Mouse (Mus musculus) intestine, embryonic 14.5 days (tissue): Measurements from ENCODE around the gene Tnik. TPM values are rescaled to one million over a fixed set of nuclear protein-coding genes. Genes with fewer than 3 reads are reported as not detected.

Source experiments
- ATAC-seq: fragments of 200-750 bp; cut with Nextera tagmentation; replicated peaks from 2 replicates; pipeline ENCODE4 v1.8.0; 2017; ENCODE audit warnings: low read depth, moderate number of reproducible peaks, moderate TSS enrichment, moderate library complexity; ENCODE audit not compliant: low FRiP score, low TSS enrichment
- DNase-seq: peaks from one replicate; pipeline ENCODE4 v3.0.0-alpha.2; 2018; ENCODE audit warnings: low spot score
- H3K27ac ChIP-seq: fragments of 300-500 bp; sonication (generic); 2 replicates; pipeline ENCODE4 v1.5.1; 2014; ENCODE audit warnings: low read depth, mild to moderate bottlenecking, control low read depth
- H3K27me3 ChIP-seq: fragments of 300-500 bp; sonication (generic); replicated peaks from 2 replicates; pipeline ENCODE4 v1.6.1; 2014; ENCODE audit warnings: low read length, control low read depth; ENCODE audit not compliant: control insufficient read depth, insufficient read depth
- H3K36me3 ChIP-seq: fragments of 300-500 bp; sonication (generic); 2 replicates; pipeline ENCODE4 v1.6.1; 2014; ENCODE audit warnings: low read length, control low read depth; ENCODE audit not compliant: control insufficient read depth, insufficient read depth
- H3K4me1 ChIP-seq: fragments of 300-500 bp; sonication (generic); replicated peaks from 2 replicates; pipeline ENCODE4 v1.6.1; 2014; ENCODE audit warnings: low read length, control low read depth, mixed read lengths; ENCODE audit not compliant: control insufficient read depth, insufficient read depth
- H3K4me2 ChIP-seq: fragments of 300-500 bp; sonication (generic); 2 replicates; pipeline ENCODE4 v1.6.1; 2014; ENCODE audit warnings: low read length
- H3K4me3 ChIP-seq: fragments of 300-500 bp; sonication (generic); 2 replicates; pipeline ENCODE4 v1.5.1; 2014; ENCODE audit warnings: low read depth, low read length, control low read depth, mixed read lengths
- H3K9ac ChIP-seq: fragments of 300-500 bp; sonication (generic); 2 replicates; pipeline ENCODE4 v1.6.1; 2014; ENCODE audit warnings: mild to moderate bottlenecking, low read length
- H3K9me3 ChIP-seq: fragments of 300-500 bp; sonication (generic); 2 replicates; pipeline ENCODE4 v1.6.1; 2016; ENCODE audit warnings: low read length, control low read depth; ENCODE audit not compliant: control insufficient read depth
- WGBS: fragments of 180-500 bp; shearing (Covaris S2); extraction: QIAGEN DNeasy Blood & Tissue Kit; methylation state at CpG from one replicate; pipeline ENCODE4 v1.1.7; 2014; 5-methylcytosine and 5-hydroxymethylcytosine counted together
- polyA plus RNA-seq: library from polyadenylated mRNA; unstranded; fragments of >200 nt; fragmentation: Nextera tagmentation; extraction: Ambion mirVana; gene quantifications from 2 replicates; pipeline ENCODE4 v1.2.1, GENCODE M21; 2014

Tnik gene
- polyA plus RNA-seq, 1 experiment from 2014 or later, result 16.1 TPM

DNA sequence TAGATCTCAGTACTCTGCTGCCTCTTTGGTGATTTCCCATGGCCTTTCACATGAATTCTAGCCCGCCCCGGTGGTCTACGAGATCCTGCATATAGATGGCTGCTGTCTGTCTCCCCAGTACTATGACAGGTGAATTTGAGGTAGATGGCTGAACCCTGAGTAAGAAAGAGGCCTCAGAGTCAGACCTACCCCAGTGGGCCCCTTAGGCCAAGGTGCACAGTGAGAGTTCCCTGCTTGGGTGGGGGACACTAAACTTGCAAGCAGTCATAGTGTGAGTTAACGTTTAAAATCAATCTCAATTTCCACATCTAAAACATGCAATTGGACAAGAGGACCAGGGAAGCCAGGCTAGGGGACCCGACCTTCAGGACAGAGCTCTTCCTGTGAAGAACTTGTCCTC is 431.8 kb downstream of the Tnik start:
- no peak for DNase-seq
- Histone ChIP-seq H3K4me2 (no peak overlapping the region), H3K4me3 (no peak overlapping the region), H3K4me1 (no peaks in the 10 kb centered on the region), H3K36me3 (no peaks in the 10 kb centered on the region), H3K27me3 (no peaks in the 10 kb centered on the region), H3K27ac (no peak overlapping the region), H3K9me3 (no peaks in the 10 kb centered on the region), H3K9ac (no peak overlapping the region)
- ATAC-seq, result no peak
- 82% methylated on average over 5 of the region's 5 CpGs for WGBS

DNA sequence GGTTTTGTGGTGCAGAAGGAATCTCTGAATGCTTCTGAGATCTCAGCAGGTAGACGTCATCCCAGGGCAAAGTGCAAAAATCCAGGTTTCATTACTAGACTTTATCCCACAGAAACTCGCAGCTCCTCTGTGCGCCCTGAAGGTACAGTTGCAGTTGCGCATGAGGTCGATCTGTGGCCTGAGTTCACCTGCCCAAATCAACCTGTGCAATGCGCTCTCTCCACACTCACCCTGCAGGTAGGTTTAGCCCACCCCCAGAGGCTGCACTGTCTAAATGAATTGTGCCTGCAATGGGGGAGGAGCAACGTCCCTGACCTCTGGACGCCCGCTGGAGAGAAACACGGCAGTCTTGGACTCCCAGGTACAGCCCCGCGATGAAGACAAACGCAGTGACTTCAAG is 432.6 kb downstream of the Tnik start:
- no peaks in the 10 kb centered on the region for H3K4me1 ChIP-seq
- H3K9me3 ChIP-seq, result no peaks in the 10 kb centered on the region
- 62% methylated on average over 13 of the region's 13 CpGs for WGBS
- H3K27me3 ChIP-seq, result no peaks in the 10 kb centered on the region
- ATAC-seq (no peak; the same call in 1 of the 2 replicates), DNase-seq (peak; percentile 59)
- H3K4me3 ChIP-seq, result no peak overlapping the region
- no peak overlapping the region for H3K27ac ChIP-seq
- H3K36me3 ChIP-seq, result no peaks in the 10 kb centered on the region
- no peak overlapping the region for H3K9ac ChIP-seq
- 0 out of 2 replicates have a peak overlapping the region, but pooled peaks have one; percentile 26 for H3K4me2 ChIP-seq

DNA sequence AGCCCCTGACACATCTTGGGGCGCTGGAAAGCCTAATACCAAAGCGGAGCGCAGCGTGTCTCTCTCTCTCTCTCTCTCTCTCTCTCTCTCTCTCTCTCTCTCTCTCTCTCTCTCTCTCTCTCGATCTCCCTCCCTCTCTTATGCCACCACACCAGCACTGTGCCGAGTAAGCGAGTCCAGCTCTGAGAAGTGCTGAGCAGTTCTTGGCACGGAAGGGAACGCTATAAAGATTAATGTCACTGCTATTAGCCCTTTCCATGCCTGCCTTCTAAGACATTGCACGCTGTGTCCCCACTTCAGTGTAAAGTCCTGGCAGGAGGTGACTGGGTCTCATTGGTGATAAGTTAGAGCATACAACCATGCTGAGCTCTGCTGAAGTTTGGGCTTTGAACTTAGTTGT is 433.1 kb downstream of the Tnik start:
- no peak for ATAC-seq
- H3K27ac ChIP-seq, result no peak overlapping the region
- H3K27me3 ChIP-seq, result no peaks in the 10 kb centered on the region
- H3K9me3 ChIP-seq, result no peaks in the 10 kb centered on the region
- DNase-seq, result no peak
- no peaks in the 10 kb centered on the region for H3K36me3 ChIP-seq
- 0 out of 2 replicates have a peak overlapping the region, but pooled peaks have one; percentile 26 for H3K4me2 ChIP-seq
- H3K4me3 ChIP-seq, result no peak overlapping the region
- 64% methylated on average over 10 of the region's 10 CpGs for WGBS
- no peaks in the 10 kb centered on the region for H3K4me1 ChIP-seq
- H3K9ac ChIP-seq, result no peak overlapping the region

- H3K4me2 ChIP-seq, result no peak within 1 kb of the TSS
- no peak within 1 kb of the TSS for H3K4me3 ChIP-seq
- DNase-seq, result no peak
- 94% methylated on average over 2 of the region's 2 CpGs for WGBS
- no peak within 1 kb of the TSS for H3K27ac ChIP-seq
- H3K9ac ChIP-seq, result no peak within 1 kb of the TSS
- no peaks in the 10 kb centered on the region for H3K27me3 ChIP-seq
- ATAC-seq, result no peak
- no peaks in the 10 kb centered on the region for H3K36me3 ChIP-seq
- H3K4me1 ChIP-seq, result no peaks in the 10 kb centered on the region
- H3K9me3 ChIP-seq, result no peaks in the 10 kb centered on the region
Observed at GRCm38 (mm10) chr3:28697797-28698196, 434.8 kb downstream of the Tnik start, which contains the start of gene Slc2a2. Slc2a2 (plus strand) TSS chr3:28697903.

GRCm38 (mm10) chr3:28699601-28700000 is 436.6 kb downstream of the Tnik start:
- no peak overlapping the region for H3K27ac ChIP-seq
- H3K4me3 ChIP-seq, result no peak overlapping the region
- no peaks in the 10 kb centered on the region for H3K4me1 ChIP-seq
- no peak overlapping the region for H3K4me2 ChIP-seq
- no peaks in the 10 kb centered on the region for H3K36me3 ChIP-seq
- no peak for ATAC-seq
- no peaks in the 10 kb centered on the region for H3K9me3 ChIP-seq
- WGBS, result 74% methylated on average over 4 of the region's 4 CpGs
- no peaks in the 10 kb centered on the region for H3K27me3 ChIP-seq
- no peak for DNase-seq
- no peak overlapping the region for H3K9ac ChIP-seq

DNA sequence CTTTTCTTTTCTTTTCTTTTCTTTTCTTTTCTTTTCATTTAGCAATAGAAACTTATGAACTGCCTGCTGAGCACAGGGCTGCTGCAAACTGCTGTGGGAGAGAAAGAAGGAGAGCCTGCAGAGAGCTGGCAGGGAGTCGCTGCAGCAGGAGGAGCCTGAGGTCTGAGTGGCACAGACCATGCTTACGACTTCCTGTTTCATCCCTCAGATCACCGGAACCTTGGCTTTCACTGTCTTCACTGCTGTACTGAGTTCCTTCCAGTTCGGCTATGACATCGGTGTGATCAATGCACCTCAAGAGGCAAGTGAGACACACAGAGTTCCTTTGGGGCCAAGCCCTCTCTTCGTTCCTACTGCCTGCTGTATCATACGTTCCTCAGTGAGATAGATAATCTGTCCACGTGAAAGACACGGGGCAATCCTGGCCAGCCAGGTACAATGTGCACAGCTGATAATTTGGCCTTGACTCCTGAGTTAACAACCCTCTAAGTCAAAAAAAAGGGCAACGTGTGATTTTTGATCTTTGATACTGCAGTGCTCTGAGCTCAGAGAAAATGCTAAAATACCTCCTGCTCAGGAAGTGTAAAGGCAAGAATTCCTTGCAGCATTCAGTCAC is 442.6 kb downstream of the Tnik start:
- Histone ChIP-seq H3K36me3 (no peaks in the 10 kb centered on the region), H3K4me1 (peaks cover 4% of the 10 kb centered on the region; the same call in 1 of the 2 replicates), H3K4me3 (no peak overlapping the region), H3K4me2 (peak overlapping the region; percentile 13; the same call in 1 of the 2 replicates), H3K27me3 (no peaks in the 10 kb centered on the region), H3K9ac (no peak overlapping the region), H3K9me3 (0 out of 2 replicates have a peak, but pooled peaks cover 3% of the 10 kb centered on the region), H3K27ac (no peak overlapping the region)
- ATAC-seq (no peak), DNase-seq (no peak)
- WGBS, result 54% methylated on average over 10 of the region's 10 CpGs

DNA sequence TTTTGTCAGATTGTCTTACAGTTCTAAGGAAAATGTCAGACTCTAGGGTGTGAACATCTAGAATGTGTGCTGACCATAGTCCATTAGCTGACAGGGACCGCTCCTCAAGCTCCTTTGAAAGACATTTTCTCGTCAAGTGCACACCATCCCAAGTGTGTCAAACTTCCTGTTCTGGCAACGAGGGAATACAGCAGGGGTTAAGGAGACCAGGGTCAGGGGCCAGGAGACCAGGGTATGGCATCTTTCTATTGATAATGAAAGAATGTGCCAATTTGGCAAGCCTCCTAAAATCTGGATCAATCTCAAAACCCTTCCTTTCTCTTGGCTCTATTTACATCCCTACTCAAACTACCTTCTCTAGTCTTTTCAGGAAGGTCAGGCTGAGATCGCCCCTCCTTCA is 443.7 kb downstream of the Tnik start:
- no peak overlapping the region for H3K27ac ChIP-seq
- H3K27me3 ChIP-seq, result no peaks in the 10 kb centered on the region
- ATAC-seq, result no peak
- no peak overlapping the region for H3K4me3 ChIP-seq
- DNase-seq, result no peak
- 0 out of 2 replicates have a peak, but pooled peaks cover 3% of the 10 kb centered on the region for H3K9me3 ChIP-seq
- H3K4me1 ChIP-seq, result peaks cover 4% of the 10 kb centered on the region; the same call in 1 of the 2 replicates
- no peak overlapping the region for H3K9ac ChIP-seq
- no peak overlapping the region for H3K4me2 ChIP-seq
- WGBS, result 70% methylated on average over 4 of the region's 4 CpGs
- no peaks in the 10 kb centered on the region for H3K36me3 ChIP-seq

DNA sequence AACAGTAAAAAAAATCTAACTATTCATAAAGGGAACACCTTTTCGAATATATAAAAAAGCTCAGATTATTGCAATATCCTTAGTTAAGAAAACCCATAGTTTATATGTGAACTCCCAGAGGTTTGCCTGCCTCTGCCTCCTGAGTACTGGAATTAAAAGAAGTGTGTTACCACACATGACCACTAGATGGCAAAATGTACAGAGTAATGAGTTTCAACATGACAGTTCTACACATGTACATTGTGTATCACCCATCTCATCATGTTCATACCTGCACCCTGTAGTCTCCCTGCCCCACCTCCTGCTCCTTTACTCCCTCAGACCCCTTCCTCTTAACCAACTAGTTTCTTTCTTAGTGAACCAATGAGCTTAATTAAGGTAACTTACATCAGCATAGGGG is 446.7 kb downstream of the Tnik start:
- H3K27ac ChIP-seq, result no peak overlapping the region
- DNase-seq, result no peak

More for the DNA sequence above, 446.7 kb downstream of the Tnik start:
- H3K9me3 ChIP-seq, result 0 out of 2 replicates have a peak, but pooled peaks cover 3% of the 10 kb centered on the region
- ATAC-seq, result no peak
- no peak overlapping the region for H3K4me2 ChIP-seq
- no peaks in the 10 kb centered on the region for H3K27me3 ChIP-seq
- H3K9ac ChIP-seq, result no peak overlapping the region
- H3K4me3 ChIP-seq, result no peak overlapping the region
- peaks cover 4% of the 10 kb centered on the region; the same call in 1 of the 2 replicates for H3K4me1 ChIP-seq
- H3K36me3 ChIP-seq, result no peaks in the 10 kb centered on the region
- WGBS, result 72% methylated on average over 1 of the region's 1 CpGs
